Mouse (Mus musculus) stomach, postnatal 0 days (tissue): Measurements from ENCODE around the gene Fam131b. TPM values are rescaled to one million over a fixed set of nuclear protein-coding genes. Genes with fewer than 3 reads are reported as not detected.

Experiments
- ATAC-seq: fragments of 200-750 bp; cut with Nextera tagmentation; 2 replicates; pipeline ENCODE4 v1.8.0; 2017; ENCODE audit not compliant: low FRiP score, low TSS enrichment
- DNase-seq: peaks from one replicate; pipeline ENCODE4 v3.0.0-alpha.2; 2016; ENCODE audit warnings: low spot score
- H3K27ac ChIP-seq: fragments of 300-500 bp; sonication (generic); replicated peaks from 2 replicates; pipeline ENCODE4 v1.5.1; 2014; ENCODE audit warnings: mild to moderate bottlenecking, control low read depth
- H3K27me3 ChIP-seq: fragments of 300-500 bp; sonication (generic); 2 replicates; pipeline ENCODE4 v1.6.1; 2014; ENCODE audit warnings: low read length; ENCODE audit not compliant: control insufficient read depth, insufficient read depth
- H3K36me3 ChIP-seq: fragments of 300-500 bp; sonication (generic); 2 replicates; pipeline ENCODE4 v1.6.1; 2014; ENCODE audit warnings: low read length, mixed read lengths; ENCODE audit not compliant: control insufficient read depth, insufficient read depth
- H3K4me1 ChIP-seq: fragments of 300-500 bp; sonication (generic); replicated peaks from 2 replicates; pipeline ENCODE4 v1.6.1; 2014; ENCODE audit warnings: antibody characterized with exemption; ENCODE audit not compliant: control insufficient read depth, insufficient read depth
- H3K4me2 ChIP-seq: fragments of 300-500 bp; sonication (generic); replicated peaks from 2 replicates; pipeline ENCODE4 v1.6.1; 2014; ENCODE audit warnings: low read depth, mild to moderate bottlenecking, control low read depth, moderate library complexity
- H3K4me3 ChIP-seq: fragments of 300-500 bp; sonication (generic); 2 replicates; pipeline ENCODE4 v1.5.1; 2014; ENCODE audit warnings: low read depth, low read length, control low read depth
- H3K9ac ChIP-seq: fragments of 300-500 bp; sonication (generic); 2 replicates; pipeline ENCODE4 v1.6.1; 2014; ENCODE audit warnings: mild to moderate bottlenecking, low read length, control low read depth, mixed read lengths
- H3K9me3 ChIP-seq: fragments of 300-500 bp; sonication (generic); 2 replicates; pipeline ENCODE4 v1.6.1; 2016; ENCODE audit warnings: low read length; ENCODE audit not compliant: control insufficient read depth
- CTCF ChIP-seq: IDR thresholded peaks from 2 replicates; pipeline ENCODE4 v1.5.1; 2016; ENCODE audit warnings: antibody characterized with exemption, low read depth, mild to moderate bottlenecking, moderate library complexity
- EP300 ChIP-seq: optimal IDR thresholded peaks from 2 replicates; pipeline ENCODE3; 2016; ENCODE audit warnings: antibody characterized with exemption
- WGBS: fragments of 180-500 bp; shearing (Covaris S2); extraction: QIAGEN DNeasy Blood & Tissue Kit; methylation state at CpG from one replicate; pipeline ENCODE4 v1.1.7; 2014; 5-methylcytosine and 5-hydroxymethylcytosine counted together
- polyA plus RNA-seq: library from polyadenylated mRNA; unstranded; fragments of >200 nt; fragmentation: Nextera tagmentation; extraction: Ambion mirVana; gene quantifications from 2 replicates; pipeline ENCODE4 v1.2.1, GENCODE M21; 2015

Fam131b gene
- polyA plus RNA-seq, 1 experiment from 2014 or later, result 0.12 TPM

DNA sequence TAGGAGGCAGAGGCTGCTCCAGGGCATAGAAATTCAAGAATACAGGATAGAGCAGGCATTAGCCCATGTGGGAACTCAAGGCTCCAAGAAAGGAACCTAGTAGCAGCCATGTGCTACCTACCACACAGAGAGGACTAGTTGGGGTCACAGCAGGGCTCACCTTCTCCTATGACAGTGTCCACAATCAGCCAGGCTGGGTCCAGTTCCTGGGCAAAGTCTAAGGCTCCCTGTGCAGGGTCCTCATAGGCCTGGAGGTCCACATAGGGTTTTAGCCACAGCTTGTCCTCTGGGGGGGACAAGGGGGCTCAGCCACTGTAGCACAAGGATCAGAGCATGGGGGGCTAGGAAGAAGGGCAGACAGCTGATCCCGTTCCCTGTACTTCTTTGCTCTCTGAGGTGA, 38.1 kb upstream of the Fam131b start:
- Histone ChIP-seq H3K4me2 (no peak overlapping the region), H3K27me3 (no peaks in the 10 kb centered on the region), H3K9ac (no peak overlapping the region), H3K27ac (no peak overlapping the region), H3K9me3 (no peaks in the 10 kb centered on the region), H3K4me1 (no peaks in the 10 kb centered on the region), H3K36me3 (peaks cover 29% of the 10 kb centered on the region), H3K4me3 (no peak overlapping the region)
- ATAC-seq (no peak), DNase-seq (no peak)
- 74% methylated on average over 1 of the region's 1 CpGs for WGBS
- TF ChIP-seq CTCF (no peak), EP300 (no peak)

DNA sequence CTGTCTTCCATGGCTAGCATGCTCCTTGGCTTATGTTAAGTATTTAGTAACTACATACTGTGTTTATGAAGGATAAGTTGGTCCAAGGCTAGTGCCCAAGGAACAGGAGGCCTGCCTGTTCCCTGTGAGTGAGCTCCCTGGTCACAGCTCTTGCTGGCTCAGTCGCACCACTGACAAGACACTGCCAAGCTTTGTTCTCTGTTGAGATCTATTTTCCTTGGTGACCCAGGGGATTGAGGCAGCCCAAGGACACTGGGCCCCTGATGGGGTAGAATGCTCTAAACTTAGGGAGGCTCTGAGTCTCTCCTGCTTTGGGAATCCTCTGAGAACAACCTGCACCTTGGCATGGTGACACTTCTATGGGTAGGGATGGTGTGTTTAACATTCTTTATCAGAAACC, 37.6 kb upstream of the Fam131b start:
- no peaks in the 10 kb centered on the region for H3K4me1 ChIP-seq
- H3K4me2 ChIP-seq, result no peak overlapping the region
- no peaks in the 10 kb centered on the region for H3K27me3 ChIP-seq
- H3K9ac ChIP-seq, result no peak overlapping the region
- DNase-seq, result no peak
- H3K4me3 ChIP-seq, result no peak overlapping the region
- no peak for ATAC-seq
- no peaks in the 10 kb centered on the region for H3K9me3 ChIP-seq
- peaks cover 29% of the 10 kb centered on the region for H3K36me3 ChIP-seq
- TF ChIP-seq EP300, result no peak
- no peak for TF ChIP-seq CTCF
- WGBS, result 64% methylated on average over 1 of the region's 1 CpGs
- H3K27ac ChIP-seq, result no peak overlapping the region

DNA sequence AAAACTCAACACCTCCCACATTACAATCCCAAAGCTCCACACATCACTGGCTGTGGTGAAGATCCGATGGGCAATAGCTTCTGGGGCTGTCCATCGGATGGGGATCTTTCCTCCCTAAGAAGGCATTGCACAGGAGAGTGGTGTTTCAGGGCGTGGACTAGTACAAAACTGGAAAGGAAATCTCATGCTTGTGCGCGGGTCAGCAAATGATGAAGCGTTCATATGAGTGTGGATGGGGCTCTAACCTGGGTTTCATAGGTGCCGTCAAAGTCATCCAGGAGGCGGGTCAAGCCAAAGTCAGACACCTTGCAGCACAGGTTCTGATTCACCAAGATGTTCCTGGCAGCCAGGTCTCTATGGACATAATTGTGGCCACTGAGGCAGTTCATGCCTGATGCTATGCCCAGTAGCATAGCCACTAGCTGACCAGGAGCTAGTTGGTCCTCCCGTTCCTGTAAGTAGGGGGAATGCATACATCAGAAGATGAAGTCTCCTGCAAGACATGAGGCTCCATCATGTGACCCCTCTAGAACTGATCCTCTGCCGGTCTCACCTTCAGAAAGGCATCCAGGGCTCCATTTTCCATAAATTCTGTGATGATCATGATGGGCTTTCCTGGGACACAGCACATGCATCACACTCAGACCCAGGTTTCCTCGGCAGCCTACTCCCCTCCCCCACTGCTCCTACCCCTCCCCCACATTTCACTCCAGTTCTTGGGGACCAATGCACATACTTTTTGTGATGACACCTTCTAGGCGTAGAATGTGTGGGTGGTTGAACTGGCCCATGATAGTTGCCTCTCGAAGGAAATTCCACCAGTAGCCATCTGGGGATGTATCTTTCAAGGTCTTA, 36.8 kb upstream of the Fam131b start:
- TF ChIP-seq CTCF (no peak), EP300 (no peak)
- H3K9me3 ChIP-seq, result no peaks in the 10 kb centered on the region
- DNase-seq (no peak), ATAC-seq (no peak)
- H3K27me3 ChIP-seq, result no peaks in the 10 kb centered on the region
- 88% methylated on average over 13 of the region's 13 CpGs for WGBS
- no peak overlapping the region for H3K4me3 ChIP-seq
- no peak overlapping the region for H3K9ac ChIP-seq
- no peaks in the 10 kb centered on the region; the same call in 1 of the 2 replicates for H3K4me1 ChIP-seq
- no peak overlapping the region for H3K27ac ChIP-seq
- H3K4me2 ChIP-seq, result no peak overlapping the region
- H3K36me3 ChIP-seq, result peaks cover 35% of the 10 kb centered on the region

DNA sequence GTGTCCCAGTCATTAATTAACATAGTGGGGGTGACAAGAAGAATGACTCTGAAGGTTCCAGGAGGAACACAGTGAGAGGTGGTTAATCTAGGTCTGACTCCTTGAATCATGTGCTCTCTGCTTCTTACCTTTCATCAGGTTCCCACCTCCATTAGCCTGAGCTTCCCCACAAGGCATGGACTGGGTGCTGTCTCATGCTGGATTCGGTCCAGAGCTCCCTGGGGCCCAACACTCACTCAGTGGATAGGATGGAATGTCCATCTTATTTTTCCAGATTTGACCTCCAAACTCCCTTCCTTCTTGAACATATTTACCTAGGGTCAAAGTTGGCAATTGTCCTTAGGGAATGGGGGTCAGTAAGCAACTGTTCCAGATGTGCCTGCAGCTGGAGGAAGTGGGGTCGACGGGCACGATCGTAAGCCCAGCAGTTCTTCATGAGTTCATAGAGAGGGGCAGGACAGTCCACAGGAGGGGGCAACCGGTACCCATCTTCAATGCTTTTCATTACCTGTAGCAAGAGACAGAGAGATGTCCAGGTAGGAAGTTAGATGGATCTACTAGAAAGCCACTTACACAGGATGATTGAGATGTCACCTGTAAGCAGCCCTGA, 35.9 kb upstream of the Fam131b start:
- no peaks in the 10 kb centered on the region for H3K27me3 ChIP-seq
- no peak overlapping the region for H3K9ac ChIP-seq
- peaks cover 39% of the 10 kb centered on the region for H3K36me3 ChIP-seq
- DNase-seq (no peak), ATAC-seq (no peak)
- H3K4me1 ChIP-seq, result no peaks in the 10 kb centered on the region; the same call in 1 of the 2 replicates
- H3K4me2 ChIP-seq, result no peak overlapping the region
- 83% methylated on average over 6 of the region's 6 CpGs for WGBS
- H3K9me3 ChIP-seq, result no peaks in the 10 kb centered on the region
- H3K27ac ChIP-seq, result no peak overlapping the region; the same call in 1 of the 2 replicates
- H3K4me3 ChIP-seq, result no peak overlapping the region
- TF ChIP-seq EP300 (no peak), CTCF (no peak)

DNA sequence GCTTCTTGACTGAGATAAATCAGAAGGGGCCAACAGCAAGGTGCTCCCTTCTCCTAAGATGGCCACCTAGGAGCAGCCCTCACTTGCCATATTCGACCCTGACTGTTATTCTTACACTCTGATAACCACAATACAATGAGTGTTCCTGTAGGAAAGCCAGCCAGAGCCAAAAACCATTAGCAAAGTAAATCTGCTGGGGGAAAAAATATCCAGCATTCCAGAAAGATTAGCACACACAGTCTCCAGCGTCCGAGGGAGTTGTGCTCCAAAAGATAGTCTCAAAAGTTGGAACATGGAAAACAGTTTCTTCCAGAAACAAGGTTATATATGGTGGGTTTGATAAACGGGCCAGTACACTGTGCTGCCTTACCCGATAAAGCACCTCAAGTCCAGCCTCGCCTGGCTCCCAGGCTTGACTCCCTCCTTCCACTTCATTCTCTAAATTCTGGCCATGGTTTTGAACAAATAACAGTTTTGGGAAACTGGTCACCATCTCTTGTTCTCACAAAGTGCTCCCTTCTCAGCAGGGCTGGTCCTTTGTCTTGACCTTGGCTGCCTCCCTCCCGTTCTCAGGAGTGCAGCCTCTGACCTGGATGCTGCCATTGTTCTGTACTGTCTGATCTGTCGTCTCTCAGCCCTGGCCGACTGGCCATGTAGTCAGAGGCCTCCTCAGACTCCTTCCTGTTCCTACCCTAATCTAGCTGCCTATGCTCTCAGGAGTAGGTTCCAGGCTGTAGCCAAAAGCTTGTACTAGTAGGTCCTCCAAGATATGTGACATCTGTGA, 35.1 kb upstream of the Fam131b start:
- DNase-seq (no peak), ATAC-seq (no peak)
- no peaks in the 10 kb centered on the region for H3K27me3 ChIP-seq
- H3K4me1 ChIP-seq, result no peaks in the 10 kb centered on the region; the same call in 1 of the 2 replicates
- no peak for TF ChIP-seq CTCF
- no peak for TF ChIP-seq EP300
- peak overlapping the region; percentile 31; the same call in 1 of the 2 replicates for H3K27ac ChIP-seq
- H3K4me3 ChIP-seq, result no peak overlapping the region
- H3K9ac ChIP-seq, result no peak overlapping the region
- no peak overlapping the region for H3K4me2 ChIP-seq
- H3K9me3 ChIP-seq, result no peaks in the 10 kb centered on the region
- 53% methylated on average over 9 of the region's 9 CpGs for WGBS
- peaks cover 39% of the 10 kb centered on the region for H3K36me3 ChIP-seq
